21 mouse cellular contexts compared by ENCODE assay signal in the genomic region with DNA sequence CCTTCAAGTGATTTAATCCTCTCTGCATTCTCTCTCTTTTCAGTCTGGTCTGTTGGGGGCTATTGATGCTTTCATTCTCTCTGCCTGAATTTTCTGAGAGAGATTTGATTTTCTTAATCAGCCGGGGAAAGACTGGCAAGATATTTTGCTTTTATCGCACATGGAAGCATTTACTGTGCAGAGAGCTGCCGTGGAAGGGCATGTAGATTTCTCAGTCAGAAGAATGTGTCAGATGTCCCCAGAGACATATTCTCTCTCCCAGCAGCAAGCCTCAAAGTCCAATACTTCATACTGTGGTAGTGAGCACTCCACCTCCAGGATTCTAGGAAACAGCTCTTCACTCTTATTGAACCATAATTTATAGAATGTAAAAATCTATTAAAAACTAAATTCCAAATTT.
DNase-seq lines count a peak whose midpoint lies in the region; ATAC-seq and TF ChIP-seq lines count a peak whose summit lies in the region.
"Had no signal": no experiment of that assay in that cellular context is flagged by ENCODE, and none has a peak within 500 bp of the region (broad histone marks: within the 10 kb centered on the region; RNA-seq: fewer than 3 reads in every experiment).

No protein-coding gene starts in this region.

- no peak for TF ChIP-seq CTCF in hindbrain, postnatal 0 days (IDR thresholded peaks at IDR 0.05; ENCODE audit: low read depth)

- H3K36me3 ChIP-seq in hindbrain, embryonic 13.5 days: no peaks in the 10 kb centered on the region
- H3K36me3 ChIP-seq in hindbrain, postnatal 0 days (ENCODE audit: insufficient read depth, low read length): no peaks in the 10 kb centered on the region
- no peaks in the 10 kb centered on the region for H3K36me3 ChIP-seq in midbrain, embryonic 14.5 days (ENCODE audit: control insufficient read depth, insufficient read depth, low read length)
- H3K36me3 ChIP-seq in midbrain, embryonic 16.5 days (ENCODE audit: control insufficient read depth, insufficient read depth, low read length): no peaks in the 10 kb centered on the region
- H3K36me3 ChIP-seq in embryonic facial prominence, embryonic 14.5 days (ENCODE audit: control insufficient read depth, insufficient read depth, low read length): no peaks in the 10 kb centered on the region
- H3K36me3 ChIP-seq: embryonic facial prominence, embryonic 15.5 days; forebrain, embryonic 10.5 days; heart, embryonic 10.5 days; hindbrain, embryonic 15.5 days had no signal

- no peak for ATAC-seq in hindbrain, embryonic 13.5 days (ENCODE audit: low FRiP score)
- ATAC-seq in hindbrain, postnatal 0 days: no peak
- no peak for ATAC-seq in midbrain, embryonic 14.5 days (ENCODE audit: low FRiP score, low TSS enrichment)
- ATAC-seq in midbrain, embryonic 16.5 days: no peak
- no peak for ATAC-seq in embryonic facial prominence, embryonic 14.5 days (ENCODE audit: low read depth)
- ATAC-seq: forebrain, embryonic 14.5 days had no signal

- H3K27me3 ChIP-seq in hindbrain, embryonic 13.5 days: no peaks in the 10 kb centered on the region
- H3K27me3 ChIP-seq in hindbrain, postnatal 0 days (ENCODE audit: insufficient read depth, low read length): no peaks in the 10 kb centered on the region
- no peaks in the 10 kb centered on the region for H3K27me3 ChIP-seq in midbrain, embryonic 14.5 days (ENCODE audit: control insufficient read depth, insufficient read depth, low read length)
- H3K27me3 ChIP-seq in midbrain, embryonic 16.5 days (ENCODE audit: control insufficient read depth, insufficient read depth, low read depth, low read length): no peaks in the 10 kb centered on the region
- no peaks in the 10 kb centered on the region for H3K27me3 ChIP-seq in embryonic facial prominence, embryonic 14.5 days (replicated peaks; ENCODE audit: control insufficient read depth, insufficient read depth, low read length)
- H3K27me3 ChIP-seq: embryonic facial prominence, embryonic 15.5 days; hindbrain, embryonic 15.5 days had no signal

- no peak overlapping the region for H3K9ac ChIP-seq in hindbrain, embryonic 13.5 days
- H3K9ac ChIP-seq in hindbrain, postnatal 0 days (replicated peaks; ENCODE audit: low read length): no peak overlapping the region
- H3K9ac ChIP-seq in midbrain, embryonic 14.5 days (replicated peaks; ENCODE audit: low read length): no peak overlapping the region
- H3K9ac ChIP-seq in midbrain, embryonic 16.5 days (ENCODE audit: low read depth, low read length): no peak overlapping the region
- no peak overlapping the region for H3K9ac ChIP-seq in embryonic facial prominence, embryonic 14.5 days (ENCODE audit: low read depth, low read length)
- H3K9ac ChIP-seq: embryonic facial prominence, embryonic 15.5 days; hindbrain, embryonic 15.5 days had no signal

- no peaks in the 10 kb centered on the region for H3K9me3 ChIP-seq in hindbrain, embryonic 13.5 days
- no peaks in the 10 kb centered on the region for H3K9me3 ChIP-seq in hindbrain, postnatal 0 days (ENCODE audit: low read length)
- H3K9me3 ChIP-seq in midbrain, embryonic 14.5 days (ENCODE audit: control insufficient read depth, low read length): no peaks in the 10 kb centered on the region
- no peaks in the 10 kb centered on the region for H3K9me3 ChIP-seq in midbrain, embryonic 16.5 days (replicated peaks; ENCODE audit: control insufficient read depth, low read length, poor library complexity, severe bottlenecking)
- no peaks in the 10 kb centered on the region for H3K9me3 ChIP-seq in embryonic facial prominence, embryonic 14.5 days (ENCODE audit: control insufficient read depth, low read length)
- H3K9me3 ChIP-seq: embryonic facial prominence, embryonic 15.5 days; forebrain, embryonic 10.5 days; heart, embryonic 10.5 days; hindbrain, embryonic 15.5 days had no signal

- DNase-seq in hindbrain, postnatal 0 days (ENCODE audit: low spot score): no peak
- no peak for DNase-seq in midbrain, embryonic 14.5 days
- DNase-seq in embryonic facial prominence, embryonic 14.5 days (ENCODE audit: low spot score): peak; percentile 19
- DNase-seq in spleen, postnatal 4 days (ENCODE audit: low spot score in 2 of 2): no peak
- DNase-seq: adrenal gland, adult 8-10 months; adrenal gland, postnatal 36 days; cerebellum, adult 11 months; cerebellum, adult 8-10 months; cerebellum, postnatal 14 days; embryo, embryonic 11 days; gastrocnemius, postnatal 36 days; heart, adult 18-20 months; heart, postnatal 10 days had no signal

- 0 out of 2 replicates have a peak overlapping the region, but pooled peaks have one; percentile 15 for H3K27ac ChIP-seq in hindbrain, embryonic 13.5 days
- no peak overlapping the region for H3K27ac ChIP-seq in hindbrain, postnatal 0 days
- peak overlapping the region; percentile 21; the same call in 1 of the 2 replicates for H3K27ac ChIP-seq in midbrain, embryonic 14.5 days (replicated peaks; ENCODE audit: low read depth, low read length)
- no peak overlapping the region for H3K27ac ChIP-seq in midbrain, embryonic 16.5 days (ENCODE audit: low read length)
- H3K27ac ChIP-seq in embryonic facial prominence, embryonic 14.5 days (replicated peaks; ENCODE audit: low read depth, low read length): no peak overlapping the region
- H3K27ac ChIP-seq: embryonic facial prominence, embryonic 15.5 days; forebrain, embryonic 10.5 days; heart, embryonic 10.5 days; hindbrain, embryonic 15.5 days had no signal

- 48% methylated on average over 3 of the region's 3 CpGs for WGBS in hindbrain, embryonic 13.5 days
- WGBS in hindbrain, postnatal 0 days: 54% methylated on average over 3 of the region's 3 CpGs
- WGBS in midbrain, embryonic 14.5 days: 41% methylated on average over 3 of the region's 3 CpGs
- WGBS in midbrain, embryonic 16.5 days: 19% methylated on average over 3 of the region's 3 CpGs
- WGBS in embryonic facial prominence, embryonic 14.5 days: 23% methylated on average over 3 of the region's 3 CpGs

- H3K4me1 ChIP-seq in hindbrain, embryonic 13.5 days (replicated peaks): 0 out of 2 replicates have a peak, but pooled peaks cover 5% of the 10 kb centered on the region
- no peaks in the 10 kb centered on the region; the same call in 1 of the 2 replicates for H3K4me1 ChIP-seq in hindbrain, postnatal 0 days (ENCODE audit: insufficient read depth, low read length)
- H3K4me1 ChIP-seq in midbrain, embryonic 14.5 days (ENCODE audit: control insufficient read depth, insufficient read depth, low read length): no peaks in the 10 kb centered on the region
- H3K4me1 ChIP-seq in midbrain, embryonic 16.5 days (ENCODE audit: control insufficient read depth, insufficient read depth, low read length): no peaks in the 10 kb centered on the region
- H3K4me1 ChIP-seq in embryonic facial prominence, embryonic 14.5 days (ENCODE audit: control insufficient read depth, insufficient read depth, low read length): no peaks in the 10 kb centered on the region; the same call in 1 of the 2 replicates
- H3K4me1 ChIP-seq: embryonic facial prominence, embryonic 15.5 days; heart, embryonic 10.5 days had no signal

- no peak overlapping the region for H3K4me3 ChIP-seq in hindbrain, embryonic 13.5 days
- no peak overlapping the region for H3K4me3 ChIP-seq in hindbrain, postnatal 0 days (ENCODE audit: low read length)
- no peak overlapping the region for H3K4me3 ChIP-seq in midbrain, embryonic 14.5 days (replicated peaks; ENCODE audit: low read depth, low read length)
- no peak overlapping the region for H3K4me3 ChIP-seq in midbrain, embryonic 16.5 days (ENCODE audit: low read depth, low read length)
- H3K4me3 ChIP-seq in embryonic facial prominence, embryonic 14.5 days (ENCODE audit: low read depth, low read length): no peak overlapping the region
- H3K4me3 ChIP-seq: embryonic facial prominence, embryonic 15.5 days; erythroblast, embryonic 14.5 days; forebrain, embryonic 10.5 days; heart, embryonic 10.5 days; hindbrain, embryonic 15.5 days had no signal

- H3K4me2 ChIP-seq in hindbrain, embryonic 13.5 days: no peak overlapping the region
- no peak overlapping the region for H3K4me2 ChIP-seq in hindbrain, postnatal 0 days (ENCODE audit: low read depth, low read length)
- no peak overlapping the region for H3K4me2 ChIP-seq in midbrain, embryonic 14.5 days (ENCODE audit: low read length)
- H3K4me2 ChIP-seq in midbrain, embryonic 16.5 days (ENCODE audit: low read length): no peak overlapping the region
- H3K4me2 ChIP-seq in embryonic facial prominence, embryonic 14.5 days (ENCODE audit: low read depth, low read length): no peak overlapping the region
- H3K4me2 ChIP-seq: embryonic facial prominence, embryonic 15.5 days; hindbrain, embryonic 15.5 days had no signal

Comparison
In these comparisons a context has a peak if more than half of its experiments do, and no peak if none do; other contexts are left out.
1. H3K27ac ChIP-seq: peak in hindbrain, embryonic 13.5 days (single experiment) and midbrain, embryonic 14.5 days (single experiment); none in hindbrain, postnatal 0 days (single experiment), midbrain, embryonic 16.5 days (single experiment) and embryonic facial prominence, embryonic 14.5 days (single experiment).